Mouse (Mus musculus) MEL-GATA-1-ER (cell line): Measurements from ENCODE around the gene Galp.
"Not testable (repeated sequence)": the region's sequence is repeated elsewhere in the genome, so short reads cannot be mapped to it uniquely, and the experiment has no call there.

Experiments
- DNase-seq: peaks from one replicate; pipeline ENCODE4 v3.0.0-alpha.2; 2012; ENCODE audit warnings: low read depth; ENCODE audit errors: extremely low read depth

Gene Galp

GRCm38 (mm10) chr7:6254451-6254850 lies 57.6 kb downstream of the Galp start:
- DNase-seq: no peak

- no peak for DNase-seq
Measured at GRCm38 (mm10) chr7:6257386-6257785, 60.5 kb downstream of the Galp start.

- no peak for DNase-seq
Measured at GRCm38 (mm10) chr7:6258232-6259220, 61.6 kb downstream of the Galp start.

GRCm38 (mm10) chr7:6260004-6260403 lies 63.1 kb downstream of the Galp start:
- not testable (repeated sequence) for DNase-seq

- DNase-seq: no peak
Measured at GRCm38 (mm10) chr7:6262120-6262519, 65.2 kb downstream of the Galp start.

GRCm38 (mm10) chr7:6262984-6263383 lies 66.1 kb downstream of the Galp start:
- DNase-seq: no peak

GRCm38 (mm10) chr7:6265695-6266094 lies 68.8 kb downstream of the Galp start:
- no peak for DNase-seq
